Mouse (Mus musculus) erythroblast, embryonic 14.5 days (primary cell): ENCODE results near the gene Dscaml1. TPM values are rescaled to one million over a fixed set of nuclear protein-coding genes. Genes with fewer than 3 reads are reported as not detected.

ENCODE experiments used
- H3K27me3 ChIP-seq: 2 replicates; pipeline ENCODE4 v1.6.1; 2012; ENCODE audit warnings: inconsistent platforms; ENCODE audit not compliant: control insufficient read depth
- H3K36me3 ChIP-seq: 2 replicates; pipeline ENCODE4 v1.6.1; 2012; ENCODE audit warnings: mild to moderate bottlenecking, inconsistent platforms; ENCODE audit not compliant: control insufficient read depth
- H3K4me1 ChIP-seq: 2 replicates; pipeline ENCODE4 v1.6.1; 2012; ENCODE audit warnings: inconsistent platforms; ENCODE audit not compliant: control insufficient read depth
- H3K4me3 ChIP-seq: replicated peaks from 2 replicates; pipeline ENCODE3; 2012; ENCODE audit warnings: moderate library complexity, mild to moderate bottlenecking, inconsistent platforms
- H3K9me3 ChIP-seq: 2 replicates; pipeline ENCODE4 v1.6.1; 2012; ENCODE audit warnings: low read length, inconsistent platforms, mixed read lengths; ENCODE audit not compliant: control insufficient read depth
- GATA1 ChIP-seq: IDR thresholded peaks from 2 replicates; pipeline ENCODE4 v1.6.1; 2012; ENCODE audit warnings: low read length, inconsistent platforms, mixed read lengths
- TAL1 ChIP-seq: IDR thresholded peaks from 3 replicates; pipeline ENCODE4 v1.6.1; 2012; ENCODE audit warnings: low read length, inconsistent platforms, mixed read lengths
- polyA plus RNA-seq: library from polyadenylated mRNA; stranded (reverse); fragments of >175 nt; gene quantifications from 2 replicates; pipeline ENCODE4 v1.2.3, GENCODE M21; 2012

The Dscaml1 gene
- polyA plus RNA-seq, 1 experiment = not detected

- Histone ChIP-seq H3K36me3 (no peaks in the 10 kb centered on the region), H3K4me3 (no peak overlapping the region), H3K27me3 (no peaks in the 10 kb centered on the region), H3K9me3 (no peaks in the 10 kb centered on the region), H3K4me1 (no peaks in the 10 kb centered on the region)
- TF ChIP-seq GATA1 (no peak), TAL1 (no peak)
Measured at GRCm38 (mm10) chr9:45457200-45457599, 30.8 kb downstream of the Dscaml1 start.

DNA sequence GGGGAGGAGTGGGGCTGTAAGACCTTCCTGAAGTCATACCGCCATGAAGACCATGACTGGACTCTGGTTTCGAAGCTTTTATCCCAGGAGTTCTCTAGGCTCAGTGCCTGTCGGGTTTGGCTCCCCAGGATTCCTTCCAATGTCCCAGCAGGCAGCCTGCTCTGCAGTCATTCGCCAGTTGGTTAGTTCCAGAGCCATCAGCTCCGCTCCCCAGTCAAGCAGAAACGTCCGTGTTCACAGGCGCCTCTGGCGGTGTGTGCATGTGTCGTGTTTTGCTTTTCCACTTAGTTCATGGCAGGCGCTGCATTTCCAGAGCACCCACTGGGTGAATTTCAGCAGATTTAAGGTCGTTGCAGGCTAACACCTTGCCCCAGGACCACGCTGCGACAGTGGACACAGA, 31.9 kb downstream of the Dscaml1 start:
- TF ChIP-seq GATA1 (no peak), TAL1 (no peak)
- Histone ChIP-seq H3K36me3 (no peaks in the 10 kb centered on the region), H3K4me3 (no peak overlapping the region), H3K9me3 (no peaks in the 10 kb centered on the region), H3K4me1 (no peaks in the 10 kb centered on the region), H3K27me3 (no peaks in the 10 kb centered on the region)

GRCm38 (mm10) chr9:45465396-45466019, 39.1 kb downstream of the Dscaml1 start:
- H3K4me3 ChIP-seq = no peak overlapping the region
- H3K27me3 ChIP-seq = no peaks in the 10 kb centered on the region
- no peaks in the 10 kb centered on the region for H3K4me1 ChIP-seq
- no peaks in the 10 kb centered on the region for H3K36me3 ChIP-seq
- TF ChIP-seq TAL1 (no peak), GATA1 (no peak)
- no peaks in the 10 kb centered on the region for H3K9me3 ChIP-seq

DNA sequence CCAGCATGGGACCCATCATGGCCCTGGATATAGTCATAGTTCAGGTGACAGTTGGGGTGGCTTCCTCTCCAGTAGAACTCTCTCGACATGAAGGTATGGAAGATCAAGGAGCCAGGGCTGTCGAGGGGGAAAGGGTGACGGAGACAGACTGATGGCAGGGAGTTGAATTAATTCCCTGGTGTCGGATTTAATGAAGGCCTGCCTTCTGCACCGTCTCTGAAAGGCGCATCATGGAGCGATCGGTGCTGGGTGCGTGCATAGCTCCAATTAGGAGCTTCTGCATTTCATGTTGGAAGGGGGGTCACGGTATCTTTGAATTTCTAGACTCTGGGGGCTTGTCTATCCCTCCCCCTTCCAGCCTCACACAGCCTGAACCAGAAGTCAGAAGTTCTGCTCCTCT, 41.8 kb downstream of the Dscaml1 start:
- H3K9me3 ChIP-seq = no peaks in the 10 kb centered on the region
- TF ChIP-seq GATA1 = no peak
- TF ChIP-seq TAL1 = no peak
- H3K36me3 ChIP-seq = no peaks in the 10 kb centered on the region
- no peaks in the 10 kb centered on the region for H3K4me1 ChIP-seq
- no peaks in the 10 kb centered on the region for H3K27me3 ChIP-seq
- H3K4me3 ChIP-seq = no peak overlapping the region

DNA sequence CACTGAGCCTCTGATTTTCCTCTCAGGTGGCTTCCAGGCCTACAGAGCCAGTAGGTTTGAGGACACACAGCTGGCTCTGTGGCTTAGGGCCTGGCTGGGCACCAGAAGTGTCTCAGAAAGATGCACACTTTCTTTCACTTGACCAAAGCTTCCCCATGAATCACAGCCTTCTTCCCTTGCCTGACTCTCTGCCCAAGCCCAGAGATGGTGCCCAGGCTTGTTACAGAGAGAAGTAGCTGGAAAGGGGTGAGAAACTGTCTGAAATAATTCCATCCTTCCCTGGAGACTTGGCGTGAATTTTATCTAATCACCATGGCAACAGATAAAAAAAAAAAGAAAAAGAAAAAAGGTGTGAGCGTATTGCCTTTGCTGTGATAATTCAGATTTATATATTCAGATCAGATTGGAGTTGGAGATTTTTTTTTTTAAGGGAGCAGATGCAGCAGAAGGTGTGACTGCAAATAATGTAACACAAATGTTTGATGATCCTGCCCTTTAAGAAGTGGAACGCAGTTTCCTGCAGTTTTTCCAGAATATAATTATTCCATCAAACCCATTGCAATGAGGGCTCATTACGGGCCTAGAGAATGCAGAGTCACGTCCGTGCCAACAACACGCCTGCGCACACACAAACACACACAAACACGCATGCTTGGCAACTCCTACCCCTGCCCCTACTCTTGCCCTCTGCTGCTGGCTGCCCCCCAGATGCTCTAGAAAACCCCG, 44.5 kb downstream of the Dscaml1 start:
- TF ChIP-seq TAL1 (no peak), GATA1 (no peak)
- Histone ChIP-seq H3K4me1 (no peaks in the 10 kb centered on the region), H3K36me3 (no peaks in the 10 kb centered on the region), H3K9me3 (no peaks in the 10 kb centered on the region), H3K27me3 (no peaks in the 10 kb centered on the region), H3K4me3 (no peak overlapping the region)

- no peak for TF ChIP-seq GATA1
- TF ChIP-seq TAL1 = no peak
- H3K27me3 ChIP-seq = no peaks in the 10 kb centered on the region
- no peaks in the 10 kb centered on the region for H3K36me3 ChIP-seq
- no peak overlapping the region for H3K4me3 ChIP-seq
- no peaks in the 10 kb centered on the region for H3K9me3 ChIP-seq
- no peaks in the 10 kb centered on the region for H3K4me1 ChIP-seq
Measured at GRCm38 (mm10) chr9:45471691-45472090, 45.3 kb downstream of the Dscaml1 start.

DNA sequence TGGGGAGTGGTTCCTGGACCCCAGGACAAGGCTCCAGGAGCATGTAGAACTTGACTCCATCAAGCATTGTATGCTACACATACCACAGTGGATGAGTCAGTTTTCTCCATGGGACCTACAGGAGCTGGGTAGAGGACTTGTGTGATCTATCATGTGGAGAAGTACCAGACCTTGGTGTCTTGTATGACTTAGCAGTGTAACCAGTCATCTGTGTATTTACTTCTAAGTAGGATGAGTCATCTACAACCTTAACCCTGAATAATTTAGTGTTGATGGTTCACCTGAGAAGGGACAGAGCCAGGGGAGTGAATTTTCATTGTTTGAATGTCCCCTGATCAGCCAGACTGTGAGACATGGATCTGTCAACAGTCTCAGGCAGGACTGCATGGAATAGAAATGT, 48.4 kb downstream of the Dscaml1 start:
- Histone ChIP-seq H3K27me3 (no peaks in the 10 kb centered on the region), H3K36me3 (no peaks in the 10 kb centered on the region), H3K9me3 (no peaks in the 10 kb centered on the region), H3K4me1 (no peaks in the 10 kb centered on the region), H3K4me3 (no peak overlapping the region)
- TF ChIP-seq TAL1 (no peak), GATA1 (no peak)

GRCm38 (mm10) chr9:45480936-45481335, 54.5 kb downstream of the Dscaml1 start:
- Histone ChIP-seq H3K36me3 (no peaks in the 10 kb centered on the region), H3K4me1 (no peaks in the 10 kb centered on the region), H3K4me3 (no peak overlapping the region), H3K9me3 (no peaks in the 10 kb centered on the region), H3K27me3 (no peaks in the 10 kb centered on the region)
- TF ChIP-seq GATA1 (no peak), TAL1 (no peak)

DNA sequence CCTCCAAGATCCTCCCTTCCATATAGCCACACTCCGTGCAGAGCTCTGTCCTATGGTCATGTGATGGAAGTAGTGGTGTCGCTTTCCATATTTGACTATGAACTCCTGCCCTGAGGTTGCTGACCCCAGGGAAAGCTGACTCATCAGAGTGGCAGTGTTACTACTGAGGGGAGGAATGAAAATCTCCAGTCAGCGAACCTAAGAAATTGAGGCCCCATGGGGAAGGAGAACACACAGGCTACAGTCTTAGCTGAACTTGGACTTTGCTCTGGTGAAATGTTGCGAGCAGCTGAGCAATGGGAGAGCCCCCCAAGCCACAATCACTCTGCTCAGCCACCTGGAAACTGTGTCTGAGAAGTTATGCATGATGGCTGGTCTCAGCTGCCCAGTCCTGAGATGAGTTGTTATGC, 60.2 kb downstream of the Dscaml1 start:
- no peak overlapping the region for H3K4me3 ChIP-seq
- H3K27me3 ChIP-seq = no peaks in the 10 kb centered on the region
- TF ChIP-seq TAL1 (no peak), GATA1 (no peak)
- no peaks in the 10 kb centered on the region for H3K36me3 ChIP-seq
- no peaks in the 10 kb centered on the region for H3K4me1 ChIP-seq
- H3K9me3 ChIP-seq = no peaks in the 10 kb centered on the region
